Mouse (Mus musculus) lung, postnatal 10 days (tissue): ENCODE results near the gene Gpc3.

Experiments
- DNase-seq: peaks from one replicate; pipeline ENCODE4 v3.0.0; 2021

Gene Gpc3

GRCm38 (mm10) chrX:52613328-52614030, at the start of gene Gpc3:
Gene Gpc3 (minus strand): TSS chrX:52613950.
- DNase-seq: peak; percentile 71

GRCm38 (mm10) chrX:52651975-52652374, 38.2 kb upstream of the Gpc3 start:
- DNase-seq: peak; percentile 67

DNA sequence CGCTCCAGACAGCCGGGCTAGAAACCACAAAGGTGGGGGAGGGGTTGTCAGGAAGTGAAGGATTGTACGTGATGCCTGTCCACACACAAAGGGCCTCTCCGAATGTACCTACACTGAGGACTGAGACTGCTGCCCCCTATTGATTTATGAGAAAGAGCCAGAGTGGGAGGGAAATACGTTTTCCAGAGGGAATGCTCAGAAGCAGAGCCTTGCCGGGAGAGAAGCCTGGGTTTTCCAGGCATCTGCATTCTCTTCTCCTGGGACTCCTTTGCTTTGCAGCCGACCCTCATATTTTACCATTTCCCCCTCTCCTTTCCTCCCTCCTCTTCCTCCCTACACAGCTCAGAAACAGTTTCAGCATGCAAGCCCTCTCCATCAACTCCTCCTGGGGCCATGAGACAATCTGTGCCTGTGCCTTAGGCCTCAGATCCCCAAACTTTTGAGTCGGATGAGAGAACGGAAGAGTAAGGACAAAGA, 37.8 kb upstream of the Gpc3 start:
- no peak for DNase-seq

DNA sequence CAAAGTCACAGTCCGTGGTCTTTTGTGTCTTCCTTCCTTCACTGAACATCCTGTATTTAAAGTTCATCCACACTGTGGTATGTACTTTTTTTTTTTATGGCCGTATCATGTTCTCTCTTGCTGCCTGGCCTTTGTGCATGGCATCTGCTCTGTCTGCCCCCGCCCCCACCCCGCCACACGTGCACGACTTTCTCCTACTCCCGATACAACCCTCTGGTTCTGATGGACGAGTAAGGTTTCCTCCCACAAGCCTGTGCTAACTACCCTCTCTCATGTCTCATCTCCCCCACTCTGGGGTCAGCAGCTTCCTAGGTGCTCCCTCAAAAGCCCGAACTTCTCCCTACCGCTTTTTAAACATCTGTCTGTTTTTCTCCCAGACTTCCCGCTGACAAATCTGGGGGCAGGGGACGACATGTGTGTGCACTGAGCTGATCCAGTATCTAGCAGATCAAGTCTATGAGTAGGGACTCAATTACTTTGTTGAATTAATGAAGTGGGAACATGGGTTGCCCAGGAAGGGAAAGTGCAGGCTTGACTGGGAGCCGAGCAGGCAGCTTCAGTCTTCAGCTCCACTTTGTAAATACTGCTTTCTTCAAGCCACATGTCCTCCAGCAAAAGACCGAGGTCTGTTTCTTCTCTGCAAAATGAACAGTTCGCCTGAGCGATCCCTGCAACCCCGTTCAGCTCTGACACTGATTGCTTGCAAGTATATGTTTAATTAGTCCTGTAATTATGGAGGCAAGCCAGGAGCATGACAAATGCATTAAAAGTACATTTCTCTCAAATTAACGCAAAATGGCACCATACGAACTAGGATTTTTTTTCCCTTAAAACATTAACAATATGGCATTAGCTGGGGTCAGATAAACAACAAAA, 35.4 kb upstream of the Gpc3 start:
- DNase-seq: no peak

- no peak for DNase-seq
These were observed 30.6 kb upstream of the Gpc3 start for GRCm38 (mm10) chrX:52644393-52644792.

- DNase-seq: no peak
These were observed 29.6 kb upstream of the Gpc3 start for GRCm38 (mm10) chrX:52643350-52643749.

DNA sequence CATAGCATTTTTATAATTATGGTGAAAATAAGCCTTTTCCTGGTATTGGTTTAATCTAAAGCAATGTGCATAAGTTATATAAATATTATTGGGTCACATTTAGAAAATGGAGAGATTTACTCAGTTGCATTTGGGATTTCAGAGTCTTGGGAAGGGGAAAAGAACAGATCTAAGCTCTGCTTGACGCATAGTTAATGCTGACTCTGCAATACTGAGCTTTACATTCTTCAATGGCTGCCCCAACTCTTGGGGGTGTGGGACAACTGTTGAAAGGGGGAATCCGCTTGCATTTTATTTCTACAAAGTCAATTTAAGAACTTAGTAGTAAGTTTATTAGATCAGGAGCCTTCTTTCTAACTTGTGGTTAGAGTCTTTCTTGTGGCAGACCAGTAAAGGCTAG, 28.4 kb upstream of the Gpc3 start:
- DNase-seq: no peak

DNA sequence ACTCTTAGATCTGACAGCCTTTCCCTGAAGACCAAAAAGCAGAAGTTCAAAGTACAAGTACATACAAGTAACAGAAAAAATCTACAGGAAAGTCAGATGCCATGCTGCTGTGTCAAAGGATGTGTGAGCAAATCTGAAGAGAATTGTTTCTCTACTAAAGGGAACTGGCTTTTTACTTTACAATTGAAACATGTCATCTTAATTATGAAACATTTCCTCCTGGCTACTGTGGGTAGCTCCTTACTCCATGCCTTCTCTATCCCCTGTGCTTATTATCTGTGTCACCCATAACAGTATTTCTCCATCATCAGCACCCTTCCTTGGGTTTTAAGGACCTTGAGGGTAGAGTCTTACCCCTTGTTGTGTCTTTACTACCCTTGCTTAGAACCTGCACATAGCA, 23.7 kb upstream of the Gpc3 start:
- no peak for DNase-seq

DNA sequence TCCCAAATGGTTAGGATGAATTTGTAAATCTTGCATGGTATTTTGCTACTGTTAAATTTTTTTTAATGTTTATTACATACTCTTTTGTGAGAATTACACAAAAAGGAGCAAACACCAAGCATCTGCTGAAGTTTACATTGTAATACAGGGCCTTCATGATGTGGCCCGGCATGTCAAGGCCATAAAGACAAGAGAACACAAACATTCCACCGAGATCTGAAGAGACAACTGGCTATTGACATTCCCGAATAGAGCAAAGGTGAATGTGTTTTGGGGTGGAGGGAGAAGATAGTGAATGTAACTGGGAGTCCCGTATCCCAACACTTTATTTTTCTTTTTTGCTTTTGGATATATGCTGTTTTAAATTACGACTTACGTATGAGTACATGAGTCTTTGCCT, 20.2 kb upstream of the Gpc3 start:
- DNase-seq: no peak

DNA sequence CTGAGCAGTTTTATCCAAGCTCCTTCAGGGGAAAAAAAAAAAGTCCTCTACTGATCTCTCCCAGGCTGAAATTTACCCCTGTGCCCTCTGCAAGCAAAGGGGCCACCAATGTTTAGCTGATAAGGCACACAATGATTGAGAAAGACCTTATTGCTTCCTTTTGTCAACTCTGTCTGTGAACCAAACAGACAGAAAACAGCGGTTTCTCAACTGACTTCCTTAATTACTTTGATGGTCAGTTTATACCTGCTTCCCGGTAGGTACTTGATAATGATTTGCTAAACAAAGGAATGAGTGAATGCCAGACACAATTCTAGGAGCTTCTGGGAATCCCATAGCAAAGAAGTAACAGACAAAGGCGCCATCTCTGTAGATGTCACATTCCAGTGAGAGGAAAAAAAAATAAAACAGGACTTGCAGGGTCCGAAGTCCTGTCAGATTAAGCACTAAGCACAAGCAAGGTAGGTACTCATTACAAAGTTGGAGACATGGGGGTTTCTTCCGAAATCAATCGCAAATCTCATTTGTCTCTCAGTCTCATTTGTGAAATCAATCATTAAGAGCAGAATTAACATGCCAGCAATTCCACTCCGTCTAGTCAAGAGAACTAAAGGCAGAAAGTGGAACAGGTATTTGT, 19.1 kb upstream of the Gpc3 start:
- DNase-seq: no peak

DNA sequence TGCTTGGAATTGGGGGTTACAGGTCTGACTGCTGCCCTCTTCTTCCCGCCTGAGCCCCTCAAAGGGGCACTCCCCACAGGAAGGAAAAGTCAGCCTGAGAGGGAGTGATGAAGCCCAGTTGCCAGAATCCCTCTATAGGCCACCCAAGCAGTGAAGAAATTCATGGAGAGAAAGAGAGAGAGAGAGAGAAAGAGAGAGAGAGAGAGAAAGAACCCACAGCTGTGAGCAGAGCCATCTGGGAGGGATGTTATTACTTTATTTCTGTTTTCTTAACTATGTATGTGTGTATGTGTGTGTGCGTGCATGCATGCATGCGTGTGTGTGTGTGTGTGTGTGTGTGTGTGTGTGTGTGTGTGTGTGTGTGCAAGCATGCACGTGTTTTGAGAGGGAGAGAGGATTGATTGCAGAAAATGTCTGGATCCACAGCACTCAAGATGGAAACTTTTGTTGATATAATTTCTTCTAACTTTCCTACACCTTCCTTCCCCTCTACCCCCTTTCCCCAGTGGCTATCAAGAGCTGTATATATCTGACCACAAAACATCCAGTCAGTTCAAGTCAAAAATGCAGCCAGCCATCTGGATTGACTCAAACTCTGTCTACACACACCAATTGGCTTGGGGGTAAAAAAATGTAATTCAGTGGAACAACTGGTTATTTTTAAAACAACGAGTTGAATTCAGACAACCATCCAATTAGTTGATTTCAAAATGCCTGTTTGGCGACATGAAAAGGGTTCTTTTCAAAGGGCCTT, 13.4 kb upstream of the Gpc3 start:
- no peak for DNase-seq

DNA sequence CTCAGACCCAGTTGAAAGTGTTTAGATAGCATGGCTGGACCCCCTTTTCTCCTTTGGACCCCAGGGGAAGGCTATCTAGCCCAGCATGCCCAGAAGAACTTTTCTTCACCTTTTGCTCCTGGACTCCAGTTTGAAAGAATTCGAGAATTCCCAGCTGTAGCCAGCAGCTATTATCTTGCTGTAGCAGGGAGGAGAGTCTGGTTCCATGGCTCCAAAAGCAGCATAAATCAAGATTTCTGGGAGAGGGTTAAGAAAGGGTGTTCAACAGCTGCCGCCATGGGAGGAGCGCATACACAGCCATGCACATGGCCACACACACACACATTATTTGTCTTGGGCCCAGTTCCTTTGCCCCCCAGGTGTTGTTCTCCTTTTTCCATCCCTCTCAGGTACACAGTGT, 4.1 kb upstream of the Gpc3 start:
- no peak for DNase-seq

DNA sequence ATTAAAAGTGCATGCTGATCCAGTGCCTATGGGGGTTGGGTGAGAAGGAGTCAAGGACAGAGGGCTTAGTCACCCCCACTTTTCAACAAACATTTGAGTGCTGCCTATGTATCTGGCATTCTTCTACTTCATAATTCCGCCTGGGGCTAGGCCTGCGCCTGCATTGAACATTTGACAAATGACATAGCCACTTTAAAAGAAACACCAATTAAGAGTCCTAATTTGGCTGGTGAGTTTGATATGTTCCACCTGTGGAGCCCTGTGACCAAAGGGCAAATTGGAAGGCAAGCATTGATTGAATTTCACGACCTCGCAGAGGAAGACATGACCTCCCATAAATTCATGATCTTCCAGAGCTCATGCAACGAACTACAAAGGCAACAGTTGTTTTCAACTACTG, 2.4 kb upstream of the Gpc3 start:
- no peak for DNase-seq

- DNase-seq: peak; percentile 47
These were observed 256 bp upstream of the Gpc3 start for GRCm38 (mm10) chrX:52614031-52614381.

DNA sequence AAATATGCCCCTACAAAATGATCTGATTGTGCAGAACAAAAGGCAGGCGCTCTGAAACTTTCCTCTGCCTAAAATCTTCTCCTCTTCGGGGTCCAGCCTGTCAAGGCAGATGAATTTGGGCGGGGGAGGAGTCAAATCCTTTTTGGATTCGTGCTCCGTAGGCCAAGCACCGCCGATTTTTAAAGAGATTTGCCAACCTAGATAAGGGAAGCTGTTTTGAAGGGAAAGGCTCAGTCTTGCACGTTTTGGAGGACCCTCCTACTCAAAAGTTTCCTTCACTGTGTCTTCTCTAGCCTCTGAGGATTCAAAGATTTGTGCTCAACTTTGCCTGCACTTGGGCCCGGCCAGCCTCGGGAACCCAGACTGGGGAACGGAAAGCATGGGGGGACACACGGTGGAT, 944 bp downstream of the Gpc3 start:
- no peak for DNase-seq

GRCm38 (mm10) chrX:52611987-52612670, 1.6 kb downstream of the Gpc3 start:
- DNase-seq: no peak

GRCm38 (mm10) chrX:52611541-52611940, 2.2 kb downstream of the Gpc3 start:
- DNase-seq: no peak

DNA sequence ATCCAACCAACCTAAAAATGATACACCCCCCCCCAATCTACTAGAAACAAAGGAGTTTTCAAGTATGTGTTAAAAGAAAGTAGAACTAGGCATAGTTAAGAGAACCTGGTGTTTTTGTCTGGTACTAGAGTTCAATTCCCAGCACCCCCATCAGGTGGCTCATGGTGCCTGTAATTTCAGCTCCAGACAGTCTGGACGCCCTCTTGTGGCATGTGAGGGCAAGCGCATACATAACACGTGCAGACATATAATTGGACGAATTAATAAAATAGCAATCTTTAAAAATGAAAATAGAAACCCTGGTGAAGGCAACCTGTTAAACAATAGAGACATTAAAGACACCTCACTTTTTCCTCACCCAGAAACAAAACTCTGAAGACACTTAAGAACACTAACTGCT, 10.6 kb downstream of the Gpc3 start:
- DNase-seq: no peak

- DNase-seq: no peak
These were observed 14.5 kb downstream of the Gpc3 start for GRCm38 (mm10) chrX:52599246-52599645.

GRCm38 (mm10) chrX:52587671-52588070, 26.1 kb downstream of the Gpc3 start:
- no peak for DNase-seq

DNA sequence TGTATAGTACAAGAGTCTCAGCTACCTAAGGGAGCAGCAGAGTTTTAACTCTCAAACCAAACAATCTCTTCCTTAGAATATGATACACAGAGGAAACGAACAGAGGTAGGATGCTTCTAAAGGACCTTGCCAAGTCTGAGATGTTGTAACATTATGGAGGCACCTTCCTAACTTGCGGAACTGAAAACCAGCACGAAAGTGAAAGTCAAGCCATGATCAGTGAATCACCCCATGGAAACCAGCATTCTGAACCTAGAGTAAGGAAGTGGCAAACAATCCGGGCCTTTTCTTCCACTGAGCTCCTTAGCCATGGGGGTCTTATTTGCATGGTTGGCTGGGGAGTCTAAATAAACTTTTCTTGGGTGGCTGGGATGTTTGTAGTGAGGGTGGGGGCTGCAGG, 53.8 kb downstream of the Gpc3 start:
- no peak for DNase-seq

DNA sequence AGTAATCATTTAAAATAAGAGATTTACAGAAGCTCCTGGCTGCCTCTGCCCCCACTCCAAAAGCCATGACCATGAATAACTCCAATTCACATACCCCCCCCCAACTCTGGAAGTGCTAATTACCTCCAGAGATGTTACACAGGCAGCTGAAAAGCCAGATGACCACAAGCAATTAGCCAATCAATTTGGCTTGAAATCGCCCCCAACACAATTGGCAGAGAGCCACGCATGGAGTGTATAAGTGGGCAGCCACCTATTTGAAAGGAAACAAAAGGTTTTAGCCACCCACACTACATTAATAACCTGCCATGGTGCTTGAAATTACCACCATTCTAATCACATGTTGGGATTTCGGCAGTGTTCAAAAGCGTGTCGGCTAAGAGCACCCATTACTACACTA, 55.2 kb downstream of the Gpc3 start:
- no peak for DNase-seq

- DNase-seq: peak; percentile 62
These were observed 56.3 kb downstream of the Gpc3 start for GRCm38 (mm10) chrX:52557489-52557888.
